Mouse (Mus musculus) embryonic facial prominence, embryonic 11.5 days (tissue): ENCODE results near the gene Shcbp1l. TPM values are rescaled to one million over a fixed set of nuclear protein-coding genes. Genes with fewer than 3 reads are reported as not detected.
"Not testable (repeated sequence)": the region's sequence is repeated elsewhere in the genome, so short reads cannot be mapped to it uniquely, and the experiment has no call there.

Experiments used
- ATAC-seq: fragments of 200-750 bp; cut with Nextera tagmentation; replicated peaks from 2 replicates; pipeline ENCODE4 v1.8.0; 2017; ENCODE audit warnings: low read depth; ENCODE audit not compliant: insufficient number of reproducible peaks, low FRiP score, low TSS enrichment
- DNase-seq: peaks from one replicate; pipeline ENCODE4 v3.0.0-alpha.2; 2015; ENCODE audit warnings: low spot score
- H3K27ac ChIP-seq: fragments of 300-500 bp; sonication (generic); replicated peaks from 2 replicates; pipeline ENCODE4 v1.5.1; 2014; ENCODE audit warnings: mild to moderate bottlenecking, low read depth, low read length, control low read depth
- H3K27me3 ChIP-seq: fragments of 300-500 bp; sonication (generic); 2 replicates; pipeline ENCODE4 v1.6.1; 2014; ENCODE audit warnings: mild to moderate bottlenecking, low read length, moderate library complexity, mixed read lengths; ENCODE audit not compliant: control insufficient read depth, insufficient read depth
- H3K36me3 ChIP-seq: fragments of 300-500 bp; sonication (generic); replicated peaks from 2 replicates; pipeline ENCODE4 v1.6.1; 2014; ENCODE audit warnings: low read depth, mild to moderate bottlenecking, low read length, moderate library complexity, mixed read lengths; ENCODE audit not compliant: control insufficient read depth, insufficient read depth
- H3K4me1 ChIP-seq: fragments of 300-500 bp; sonication (generic); 2 replicates; pipeline ENCODE4 v1.6.1; 2014; ENCODE audit warnings: low read length, mixed read lengths; ENCODE audit not compliant: control insufficient read depth, insufficient read depth
- H3K4me2 ChIP-seq: fragments of 300-500 bp; sonication (generic); 2 replicates; pipeline ENCODE4 v1.6.1; 2014; ENCODE audit warnings: low read depth, mild to moderate bottlenecking, control low read depth, low read length, moderate library complexity
- H3K4me3 ChIP-seq: fragments of 300-500 bp; sonication (generic); 2 replicates; pipeline ENCODE4 v1.5.1; 2014; ENCODE audit warnings: low read depth, low read length, control low read depth
- H3K9ac ChIP-seq: fragments of 300-500 bp; sonication (generic); replicated peaks from 2 replicates; pipeline ENCODE4 v1.6.1; 2014; ENCODE audit warnings: mild to moderate bottlenecking, control low read depth, low read length
- H3K9me3 ChIP-seq: fragments of 300-500 bp; sonication (generic); replicated peaks from 2 replicates; pipeline ENCODE4 v1.6.1; 2016; ENCODE audit warnings: mild to moderate bottlenecking, low read length, inconsistent platforms, mixed read lengths; ENCODE audit not compliant: control insufficient read depth
- WGBS: fragments of 180-500 bp; shearing (Covaris S2); extraction: QIAGEN DNeasy Blood & Tissue Kit; methylation state at CpG from one replicate; pipeline ENCODE4 v1.1.7; 2014; 5-methylcytosine and 5-hydroxymethylcytosine counted together
- polyA plus RNA-seq: library from polyadenylated mRNA; unstranded; fragments of >200 nt; fragmentation: Nextera tagmentation; extraction: Ambion mirVana; gene quantifications from 2 replicates; pipeline ENCODE4 v1.2.1, GENCODE M21; 2014

Shcbp1l gene
- polyA plus RNA-seq, 1 experiment from 2014 or later = 0.45 TPM

- no peak overlapping the region for H3K27ac ChIP-seq
- peaks cover 26% of the 10 kb centered on the region for H3K36me3 ChIP-seq
- 80% methylated on average over 1 of the region's 1 CpGs for WGBS
- no peaks in the 10 kb centered on the region for H3K27me3 ChIP-seq
- H3K4me3 ChIP-seq = no peak overlapping the region
- no peaks in the 10 kb centered on the region for H3K9me3 ChIP-seq
- no peaks in the 10 kb centered on the region for H3K4me1 ChIP-seq
- no peak overlapping the region for H3K9ac ChIP-seq
- no peak for ATAC-seq
- DNase-seq = no peak
- H3K4me2 ChIP-seq = no peak overlapping the region
These were observed 56.1 kb downstream of the Shcbp1l start for GRCm38 (mm10) chr1:153481025-153481412.

DNA sequence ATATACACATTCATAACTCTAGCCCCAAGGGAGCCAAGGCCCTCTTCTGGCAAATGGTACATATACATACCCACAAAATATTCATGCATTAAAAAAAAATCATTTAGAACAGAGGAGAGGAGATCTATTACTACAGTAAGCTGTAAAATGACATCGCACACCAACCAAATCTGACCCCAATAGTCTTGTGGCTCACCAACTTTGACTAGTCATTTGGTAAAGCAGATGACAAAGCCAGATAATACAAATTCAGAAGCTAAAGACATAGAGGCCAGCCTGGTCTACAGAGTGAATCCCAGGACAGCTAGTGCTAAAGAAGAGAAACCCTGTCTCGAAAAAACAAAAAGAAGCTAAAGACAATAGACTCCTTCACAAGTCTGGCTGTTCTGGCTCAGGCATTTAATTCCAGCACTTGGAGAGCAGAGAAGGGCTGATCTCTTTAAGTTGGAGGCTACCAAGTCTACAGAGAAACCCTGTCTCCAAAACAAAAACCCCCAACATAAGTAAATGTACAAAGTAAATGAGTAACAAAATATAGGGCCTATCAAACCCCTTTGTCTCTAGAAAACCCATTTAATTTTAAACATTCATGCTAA, 60.3 kb downstream of the Shcbp1l start:
- Histone ChIP-seq H3K4me1 (no peaks in the 10 kb centered on the region), H3K4me2 (peak overlapping the region; percentile 64), H3K9ac (no peak overlapping the region), H3K27ac (no peak overlapping the region), H3K4me3 (peak overlapping the region; percentile 90), H3K9me3 (no peaks in the 10 kb centered on the region), H3K36me3 (peaks cover 11% of the 10 kb centered on the region), H3K27me3 (no peaks in the 10 kb centered on the region)
- WGBS = 49% methylated on average over 2 of the region's 2 CpGs
- no peak for DNase-seq
- no peak for ATAC-seq

GRCm38 (mm10) chr1:153486120-153486519, 61.2 kb downstream of the Shcbp1l start:
- H3K36me3 ChIP-seq, H3K27me3 ChIP-seq, H3K4me1 ChIP-seq, H3K9me3 ChIP-seq, DNase-seq, ATAC-seq, H3K27ac ChIP-seq: not testable (repeated sequence)
- WGBS = 9% methylated on average over 6 of the region's 6 CpGs
- H3K4me3 ChIP-seq = peak overlapping the region; percentile 90
- H3K4me2 ChIP-seq = peak overlapping the region; percentile 64
- H3K9ac ChIP-seq = peak overlapping the region; percentile 100

DNA sequence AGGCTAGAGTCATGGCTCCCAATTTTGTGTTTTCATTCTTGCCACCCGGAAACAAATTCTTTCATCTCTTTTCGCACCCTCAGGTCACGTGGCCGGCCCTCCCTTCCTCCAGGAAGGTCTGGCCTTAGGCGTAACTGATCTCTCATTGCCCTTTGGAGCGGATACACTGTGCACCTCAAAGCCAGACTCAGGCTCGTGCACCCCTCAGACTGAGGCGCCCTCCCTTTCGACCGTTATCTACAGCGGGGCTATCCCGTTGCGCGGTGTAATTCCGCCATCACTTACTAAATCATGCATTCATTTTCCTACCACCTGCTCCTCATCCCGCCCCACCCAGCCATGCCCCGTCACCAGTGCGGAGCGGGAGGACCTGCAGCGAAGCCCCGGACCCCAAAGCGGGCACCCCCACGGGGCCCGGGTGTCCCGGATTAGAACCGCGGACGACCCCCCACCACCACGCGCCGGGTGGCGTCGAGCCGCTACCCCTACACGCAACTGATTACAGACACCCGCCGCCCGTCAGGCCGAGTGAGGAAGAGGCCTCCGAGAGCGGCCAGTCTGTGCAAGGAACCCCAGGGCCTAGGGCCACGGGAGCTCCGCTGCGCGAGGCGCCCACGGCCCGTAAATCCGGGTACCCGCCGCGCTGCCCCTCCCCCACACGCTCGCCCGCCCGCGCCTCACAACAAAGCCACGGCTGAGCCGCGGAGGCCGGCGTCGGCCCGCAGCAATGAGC, 62.0 kb downstream of the Shcbp1l start:
- Histone ChIP-seq H3K27ac (peak overlapping the region; percentile 90), H3K9me3 (no peaks in the 10 kb centered on the region), H3K36me3 (peaks cover 2% of the 10 kb centered on the region; the same call in 1 of the 2 replicates), H3K9ac (peak overlapping the region; percentile 100), H3K4me2 (peak overlapping the region; percentile 64), H3K4me3 (peak overlapping the region; percentile 90), H3K27me3 (no peaks in the 10 kb centered on the region), H3K4me1 (no peaks in the 10 kb centered on the region)
- peak; percentile 64 for DNase-seq
- ATAC-seq = peak; percentile 80
- WGBS = under 1% methylated on average over 64 of the region's 64 CpGs

DNA sequence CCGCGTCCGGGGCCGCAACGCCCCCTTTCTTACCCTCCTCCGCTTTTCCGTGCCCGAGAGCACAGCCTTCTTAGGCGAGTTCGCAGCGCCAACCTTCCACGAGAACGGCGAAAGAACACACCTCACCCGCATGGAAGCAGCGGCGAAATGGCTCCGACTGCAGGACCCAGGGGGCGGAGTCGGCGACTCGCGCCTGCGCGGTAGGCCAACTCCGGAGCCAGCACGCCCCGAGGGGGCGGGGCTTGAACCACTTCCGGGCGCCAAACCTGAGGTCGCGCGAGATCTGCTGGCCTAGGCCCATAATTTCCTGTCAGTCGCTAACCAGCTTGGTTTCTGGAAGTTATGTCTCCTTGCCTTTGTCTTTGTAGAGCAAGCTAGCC, 62.5 kb downstream of the Shcbp1l start, which contains the start of gene Dhx9:
Gene Dhx9, minus strand, starts transcription at position 161 of the 380 bp plus-strand sequence.
- H3K36me3 ChIP-seq = no peaks in the 10 kb centered on the region
- peak; percentile 80 for ATAC-seq
- peak; percentile 98 for DNase-seq
- peak within 1 kb of the TSS; percentile 90 for H3K27ac ChIP-seq
- peak within 1 kb of the TSS; percentile 100 for H3K9ac ChIP-seq
- no peaks in the 10 kb centered on the region for H3K27me3 ChIP-seq
- no peaks in the 10 kb centered on the region for H3K9me3 ChIP-seq
- H3K4me2 ChIP-seq = peak within 1 kb of the TSS; percentile 64
- under 1% methylated on average over 35 of the region's 35 CpGs for WGBS
- peak within 1 kb of the TSS; percentile 90 for H3K4me3 ChIP-seq
- H3K4me1 ChIP-seq = no peaks in the 10 kb centered on the region

DNA sequence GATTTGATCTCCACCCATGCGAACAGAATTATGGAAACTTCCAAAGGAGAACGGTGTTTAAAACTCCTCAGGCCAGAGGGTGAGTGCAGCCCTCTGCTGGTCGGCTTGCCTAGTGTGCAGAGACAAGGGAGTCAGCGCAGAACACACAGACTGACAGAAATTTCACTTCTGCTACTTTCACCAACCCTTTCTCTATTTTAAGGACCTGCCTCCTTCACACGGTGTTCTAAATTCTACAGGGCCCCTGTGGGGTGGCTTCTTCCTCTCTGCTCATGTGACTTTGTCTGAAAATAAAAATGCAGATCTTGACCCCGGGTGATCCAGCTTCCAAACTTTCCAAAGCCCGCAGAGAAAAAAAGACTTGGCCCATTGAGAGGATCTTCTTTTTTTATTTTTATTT, 64.2 kb downstream of the Shcbp1l start:
- no peaks in the 10 kb centered on the region for H3K27me3 ChIP-seq
- no peaks in the 10 kb centered on the region for H3K36me3 ChIP-seq
- H3K9me3 ChIP-seq = no peaks in the 10 kb centered on the region
- no peak overlapping the region for H3K27ac ChIP-seq
- no peak overlapping the region for H3K9ac ChIP-seq
- 46% methylated on average over 7 of the region's 7 CpGs for WGBS
- H3K4me2 ChIP-seq = no peak overlapping the region
- H3K4me1 ChIP-seq = no peaks in the 10 kb centered on the region
- H3K4me3 ChIP-seq = no peak overlapping the region
- DNase-seq = no peak
- ATAC-seq = no peak

DNA sequence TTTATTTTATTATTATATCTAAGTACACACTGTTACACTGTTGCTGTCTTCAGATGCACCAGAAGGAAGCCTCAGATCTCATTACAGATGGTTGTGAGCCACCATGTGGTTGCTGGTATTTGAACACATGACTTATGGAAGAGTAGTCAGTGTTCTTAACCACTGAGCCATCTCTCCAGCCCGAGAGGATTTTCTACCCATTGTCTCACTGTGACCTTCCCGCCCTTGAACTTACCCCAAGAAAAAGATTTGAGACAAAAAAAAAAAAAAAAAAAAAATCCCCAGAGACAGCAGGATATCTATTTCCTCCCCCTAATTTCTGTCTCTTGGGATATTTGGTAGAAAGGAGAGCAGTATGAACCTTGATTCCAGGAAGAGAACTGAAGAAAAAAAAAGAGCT, 64.6 kb downstream of the Shcbp1l start:
- Histone ChIP-seq H3K9ac (no peak overlapping the region), H3K27me3 (no peaks in the 10 kb centered on the region), H3K4me1 (no peaks in the 10 kb centered on the region), H3K36me3 (no peaks in the 10 kb centered on the region), H3K9me3 (no peaks in the 10 kb centered on the region), H3K4me3 (no peak overlapping the region), H3K4me2 (no peak overlapping the region), H3K27ac (no peak overlapping the region)
- DNase-seq = no peak
- no peak for ATAC-seq
- 60% methylated on average over 2 of the region's 2 CpGs for WGBS

DNA sequence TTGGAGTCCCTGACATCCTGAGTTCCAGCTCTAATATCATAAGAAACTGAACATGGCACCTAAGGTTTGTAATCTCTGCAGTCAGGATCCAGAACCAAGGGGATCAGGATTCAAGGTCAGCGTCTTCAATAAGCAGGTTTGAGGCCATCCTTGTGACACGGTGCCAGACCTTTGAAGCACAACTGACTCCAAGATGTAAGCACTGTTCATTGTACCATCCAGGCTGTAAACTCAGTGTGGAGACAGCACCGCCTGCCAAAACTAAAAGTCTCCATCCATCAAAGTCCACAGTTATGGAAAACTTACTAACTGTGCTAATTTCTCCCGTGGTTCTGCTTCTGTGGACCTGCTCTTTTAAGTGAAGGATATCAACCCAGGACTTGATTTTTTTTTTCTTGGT, 65.0 kb downstream of the Shcbp1l start:
- ATAC-seq (no peak), DNase-seq (no peak)
- Histone ChIP-seq H3K9me3 (no peaks in the 10 kb centered on the region), H3K4me3 (no peak overlapping the region), H3K9ac (no peak overlapping the region), H3K4me1 (no peaks in the 10 kb centered on the region), H3K36me3 (no peaks in the 10 kb centered on the region), H3K27me3 (no peaks in the 10 kb centered on the region), H3K4me2 (no peak overlapping the region), H3K27ac (no peak overlapping the region)
- 88% methylated on average over 4 of the region's 4 CpGs for WGBS
